Mouse (Mus musculus): ENCODE data around the gene Ago1. TPM values are rescaled to one million over a fixed set of nuclear protein-coding genes. Genes with fewer than 3 reads are reported as not detected.

Gene Ago1
- 2.4 and 3.4 TPM in 2 replicates for polyA plus RNA-seq (2016; fragmentation: Nextera tagmentation; extraction: Ambion mirVana)

GRCm38 (mm10) chr4:126468285-126468901 lies at the start of gene Ago1:
TSS of gene Ago1 (minus strand) at chr4:126468583.
- no peaks in the 10 kb centered on the region for H3K9me3 ChIP-seq
- no peaks in the 10 kb centered on the region for H3K27me3 ChIP-seq (ENCODE audit: insufficient read depth, poor library complexity, severe bottlenecking)
- peak; percentile 96 for DNase-seq (ENCODE audit: low spot score)
- H3K36me3 ChIP-seq = no peaks in the 10 kb centered on the region
- WGBS = under 1% methylated on average over 55 of the region's 55 CpGs
- peak within 1 kb of the TSS; percentile 95 for H3K4me3 ChIP-seq
- H3K4me1 ChIP-seq = peaks cover 48% of the 10 kb centered on the region
- H3K27ac ChIP-seq = peak within 1 kb of the TSS; percentile 94

GRCm38 (mm10) chr4:126512308-126513066 lies 44.1 kb upstream of the Ago1 start:
- Histone ChIP-seq H3K4me1 (no peaks in the 10 kb centered on the region), H3K9me3 (no peaks in the 10 kb centered on the region), H3K27me3 (ENCODE audit: insufficient read depth, poor library complexity, severe bottlenecking) (no peaks in the 10 kb centered on the region), H3K4me3 (no peak overlapping the region), H3K27ac (no peak overlapping the region), H3K36me3 (no peaks in the 10 kb centered on the region)
- WGBS = 77% methylated on average over 6 of the region's 6 CpGs
- no peak for DNase-seq (ENCODE audit: low spot score)

GRCm38 (mm10) chr4:126511013-126511412 lies 42.6 kb upstream of the Ago1 start:
- 74% methylated on average over 5 of the region's 5 CpGs for WGBS

GRCm38 (mm10) chr4:126509072-126509471 lies 40.7 kb upstream of the Ago1 start:
- no peak for DNase-seq (ENCODE audit: low spot score)
- H3K36me3 ChIP-seq = 0 out of 2 replicates have a peak, but pooled peaks cover 3% of the 10 kb centered on the region

More at GRCm38 (mm10) chr4:126511013-126511412, 42.6 kb upstream of the Ago1 start:
- Histone ChIP-seq H3K4me1 (no peaks in the 10 kb centered on the region), H3K27me3 (ENCODE audit: insufficient read depth, poor library complexity, severe bottlenecking) (no peaks in the 10 kb centered on the region), H3K9me3 (no peaks in the 10 kb centered on the region), H3K27ac (no peak overlapping the region), H3K36me3 (0 out of 2 replicates have a peak, but pooled peaks cover 3% of the 10 kb centered on the region), H3K4me3 (no peak overlapping the region)
- DNase-seq (ENCODE audit: low spot score) = no peak

GRCm38 (mm10) chr4:126508110-126508899 lies 39.9 kb upstream of the Ago1 start:
- no peak overlapping the region for H3K27ac ChIP-seq
- no peaks in the 10 kb centered on the region for H3K4me1 ChIP-seq
- no peak for DNase-seq (ENCODE audit: low spot score)
- H3K27me3 ChIP-seq (ENCODE audit: insufficient read depth, poor library complexity, severe bottlenecking) = no peaks in the 10 kb centered on the region
- 72% methylated on average over 14 of the region's 14 CpGs for WGBS
- H3K4me3 ChIP-seq = no peak overlapping the region
- 0 out of 2 replicates have a peak, but pooled peaks cover 3% of the 10 kb centered on the region for H3K36me3 ChIP-seq
- no peaks in the 10 kb centered on the region for H3K9me3 ChIP-seq

More at GRCm38 (mm10) chr4:126509072-126509471, 40.7 kb upstream of the Ago1 start:
- no peak overlapping the region for H3K4me3 ChIP-seq
- H3K4me1 ChIP-seq = no peaks in the 10 kb centered on the region
- H3K27ac ChIP-seq = no peak overlapping the region
- no peaks in the 10 kb centered on the region for H3K27me3 ChIP-seq (ENCODE audit: insufficient read depth, poor library complexity, severe bottlenecking)
- H3K9me3 ChIP-seq = no peaks in the 10 kb centered on the region
- WGBS = 93% methylated on average over 2 of the region's 2 CpGs

- H3K4me3 ChIP-seq = no peak overlapping the region
- no peaks in the 10 kb centered on the region for H3K27me3 ChIP-seq (ENCODE audit: insufficient read depth, poor library complexity, severe bottlenecking)
- H3K9me3 ChIP-seq = no peaks in the 10 kb centered on the region
- WGBS = 44% methylated on average over 8 of the region's 8 CpGs
- no peak for DNase-seq (ENCODE audit: low spot score)
- no peak overlapping the region for H3K27ac ChIP-seq
- no peaks in the 10 kb centered on the region for H3K4me1 ChIP-seq
- H3K36me3 ChIP-seq = 0 out of 2 replicates have a peak, but pooled peaks cover 3% of the 10 kb centered on the region
Measured at GRCm38 (mm10) chr4:126502977-126503309, 34.6 kb upstream of the Ago1 start.

- 68% methylated on average over 6 of the region's 6 CpGs for WGBS
- Histone ChIP-seq H3K27me3 (ENCODE audit: insufficient read depth, poor library complexity, severe bottlenecking) (no peaks in the 10 kb centered on the region), H3K4me3 (no peak overlapping the region), H3K9me3 (no peaks in the 10 kb centered on the region), H3K4me1 (no peaks in the 10 kb centered on the region), H3K36me3 (0 out of 2 replicates have a peak, but pooled peaks cover 3% of the 10 kb centered on the region), H3K27ac (no peak overlapping the region)
- peak; percentile 57 for DNase-seq (ENCODE audit: low spot score)
Measured at GRCm38 (mm10) chr4:126502141-126502976, 34.0 kb upstream of the Ago1 start.

- H3K27me3 ChIP-seq (ENCODE audit: insufficient read depth, poor library complexity, severe bottlenecking) = no peaks in the 10 kb centered on the region
- no peaks in the 10 kb centered on the region for H3K36me3 ChIP-seq
- no peak overlapping the region for H3K4me3 ChIP-seq
- no peaks in the 10 kb centered on the region for H3K9me3 ChIP-seq
- 60% methylated on average over 1 of the region's 1 CpGs for WGBS
- DNase-seq (ENCODE audit: low spot score) = no peak
- no peak overlapping the region for H3K27ac ChIP-seq
- H3K4me1 ChIP-seq = no peaks in the 10 kb centered on the region
Measured at GRCm38 (mm10) chr4:126498601-126499000, 30.2 kb upstream of the Ago1 start.

GRCm38 (mm10) chr4:126496963-126497362 lies 28.6 kb upstream of the Ago1 start:
- WGBS = 74% methylated on average over 2 of the region's 2 CpGs
- H3K4me3 ChIP-seq = no peak overlapping the region
- no peaks in the 10 kb centered on the region for H3K27me3 ChIP-seq (ENCODE audit: insufficient read depth, poor library complexity, severe bottlenecking)
- no peak overlapping the region for H3K27ac ChIP-seq
- no peaks in the 10 kb centered on the region for H3K9me3 ChIP-seq
- H3K36me3 ChIP-seq = no peaks in the 10 kb centered on the region
- DNase-seq (ENCODE audit: low spot score) = peak; percentile 10
- no peaks in the 10 kb centered on the region for H3K4me1 ChIP-seq

GRCm38 (mm10) chr4:126495942-126496790 lies 27.8 kb upstream of the Ago1 start:
- WGBS = 73% methylated on average over 5 of the region's 5 CpGs
- Histone ChIP-seq H3K4me1 (no peaks in the 10 kb centered on the region), H3K27ac (no peak overlapping the region), H3K27me3 (ENCODE audit: insufficient read depth, poor library complexity, severe bottlenecking) (no peaks in the 10 kb centered on the region), H3K4me3 (no peak overlapping the region), H3K9me3 (no peaks in the 10 kb centered on the region), H3K36me3 (no peaks in the 10 kb centered on the region)
- DNase-seq (ENCODE audit: low spot score) = no peak

- WGBS = 57% methylated on average over 5 of the region's 5 CpGs
- H3K4me1 ChIP-seq = no peaks in the 10 kb centered on the region
- no peak for DNase-seq (ENCODE audit: low spot score)
Measured at GRCm38 (mm10) chr4:126495453-126495852, 27.1 kb upstream of the Ago1 start.

More at GRCm38 (mm10) chr4:126495453-126495852, 27.1 kb upstream of the Ago1 start:
- H3K4me3 ChIP-seq = no peak overlapping the region
- no peaks in the 10 kb centered on the region for H3K9me3 ChIP-seq
- H3K36me3 ChIP-seq = no peaks in the 10 kb centered on the region
- H3K27ac ChIP-seq = no peak overlapping the region
- no peaks in the 10 kb centered on the region for H3K27me3 ChIP-seq (ENCODE audit: insufficient read depth, poor library complexity, severe bottlenecking)
